Mouse (Mus musculus) ES-Bruce4 (cell line): Measurements from ENCODE around the gene Nr0b2. TPM values are rescaled to one million over a fixed set of nuclear protein-coding genes. Genes with fewer than 3 reads are reported as not detected.

Source experiments
- H3K27ac ChIP-seq: 2 replicates; pipeline ENCODE4 v1.5.1; 2012; ENCODE audit warnings: low read length, inconsistent platforms; ENCODE audit not compliant: insufficient read depth
- H3K27me3 ChIP-seq: 2 replicates; pipeline ENCODE4 v1.6.1; 2012; ENCODE audit warnings: mild to moderate bottlenecking, low read length, inconsistent platforms; ENCODE audit not compliant: control insufficient read depth, poor library complexity, insufficient read depth, severe bottlenecking
- H3K36me3 ChIP-seq: 2 replicates; pipeline ENCODE4 v1.6.1; 2012; ENCODE audit warnings: inconsistent platforms, mild to moderate bottlenecking, low read length, moderate library complexity; ENCODE audit not compliant: control insufficient read depth, poor library complexity, insufficient read depth, severe bottlenecking
- H3K4me1 ChIP-seq: one replicate; pipeline ENCODE4 v1.8.1; 2011; ENCODE audit warnings: low read length; ENCODE audit not compliant: control insufficient read depth, insufficient read depth
- H3K4me3 ChIP-seq: 2 replicates; pipeline ENCODE4 v1.5.1; 2011; ENCODE audit warnings: low read depth, mild to moderate bottlenecking, low read length
- H3K9ac ChIP-seq: 2 replicates; pipeline ENCODE4 v1.6.1; 2012; ENCODE audit warnings: low read depth, mild to moderate bottlenecking, inconsistent platforms; ENCODE audit not compliant: poor library complexity, severe bottlenecking
- H3K9me3 ChIP-seq: replicated peaks from 2 replicates; pipeline ENCODE4 v1.6.1; 2012; ENCODE audit warnings: mild to moderate bottlenecking, low read length, inconsistent platforms; ENCODE audit not compliant: control insufficient read depth, poor library complexity, insufficient read depth, severe bottlenecking
- CTCF ChIP-seq: IDR thresholded peaks from one replicate; pipeline ENCODE4 v1.8.1; 2011; ENCODE audit warnings: low read depth, low read length
- EP300 ChIP-seq: IDR thresholded peaks from 2 replicates; pipeline ENCODE4 v1.6.1; 2011; ENCODE audit warnings: low read depth, low read length; ENCODE audit not compliant: insufficient read depth
- POLR2A ChIP-seq: IDR thresholded peaks from one replicate; pipeline ENCODE4 v1.8.1; 2011; ENCODE audit warnings: low read length; ENCODE audit not compliant: insufficient read depth
- polyA plus RNA-seq: library from polyadenylated mRNA; stranded (reverse); fragments of >200 nt; gene quantifications from 2 replicates; pipeline ENCODE4 v1.2.4, GENCODE M21; 2011; ENCODE audit warnings: low read depth; ENCODE audit not compliant: missing spikeins, insufficient read depth, insufficient read length

Nr0b2 gene
- polyA plus RNA-seq, 1 experiment = not detected

DNA sequence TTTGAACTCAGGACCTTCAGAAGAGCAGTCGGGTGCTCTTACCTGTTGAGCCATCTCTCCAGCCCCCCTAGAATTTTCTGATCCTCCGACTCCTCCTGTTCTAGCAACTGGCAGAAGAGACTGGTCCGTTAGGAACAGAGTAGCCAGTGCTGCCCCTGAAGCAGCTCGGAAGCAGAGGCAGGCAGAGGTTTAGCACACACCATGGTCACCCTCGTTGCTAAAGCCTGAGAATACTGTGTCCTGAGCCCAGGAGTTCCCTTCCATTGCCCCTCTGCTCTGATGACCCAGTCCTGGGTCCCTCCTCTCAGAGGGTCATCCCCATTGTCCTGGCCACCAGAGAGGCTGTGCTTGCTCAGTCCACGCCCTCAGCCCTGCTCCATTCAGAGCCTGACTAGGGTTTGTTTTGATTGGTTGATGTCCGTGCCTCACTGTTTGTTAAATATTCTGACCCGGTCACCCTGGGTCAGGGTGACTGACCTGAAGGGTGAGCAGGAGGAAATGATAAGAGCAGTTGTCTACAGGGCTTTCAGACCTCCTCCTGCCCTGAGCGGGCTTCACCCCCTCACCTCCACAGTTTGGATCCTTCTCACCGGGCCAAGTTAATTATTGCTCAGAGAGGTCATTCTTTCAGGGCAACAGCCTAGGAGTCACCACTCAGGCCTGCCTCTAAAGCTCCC lies 4.0 kb downstream of the Nr0b2 start:
- H3K4me3 ChIP-seq = no peak overlapping the region
- no peak overlapping the region for H3K27ac ChIP-seq
- no peak for TF ChIP-seq CTCF
- H3K27me3 ChIP-seq = no peaks in the 10 kb centered on the region
- no peaks in the 10 kb centered on the region for H3K9me3 ChIP-seq
- no peaks in the 10 kb centered on the region for H3K4me1 ChIP-seq
- no peak overlapping the region for H3K9ac ChIP-seq
- no peaks in the 10 kb centered on the region for H3K36me3 ChIP-seq

GRCm38 (mm10) chr4:133559846-133560245 lies 6.7 kb downstream of the Nr0b2 start:
- Histone ChIP-seq H3K27me3 (no peaks in the 10 kb centered on the region), H3K4me1 (peaks cover 2% of the 10 kb centered on the region), H3K27ac (no peak overlapping the region), H3K4me3 (no peak overlapping the region), H3K9me3 (no peaks in the 10 kb centered on the region), H3K36me3 (no peaks in the 10 kb centered on the region), H3K9ac (no peak overlapping the region)
- TF ChIP-seq CTCF = no peak
- no peak for TF ChIP-seq EP300
- TF ChIP-seq POLR2A = no peak

GRCm38 (mm10) chr4:133561622-133562021 lies 8.4 kb downstream of the Nr0b2 start:
- Histone ChIP-seq H3K4me3 (no peak overlapping the region), H3K4me1 (peaks cover 2% of the 10 kb centered on the region), H3K9me3 (no peaks in the 10 kb centered on the region), H3K27me3 (no peaks in the 10 kb centered on the region), H3K27ac (no peak overlapping the region), H3K9ac (no peak overlapping the region), H3K36me3 (no peaks in the 10 kb centered on the region)
- TF ChIP-seq EP300 = no peak
- TF ChIP-seq CTCF = no peak

GRCm38 (mm10) chr4:133563123-133563571 lies 10.0 kb downstream of the Nr0b2 start:
- TF ChIP-seq EP300 (no peak), POLR2A (no peak), CTCF (no peak)
- Histone ChIP-seq H3K27me3 (no peaks in the 10 kb centered on the region), H3K36me3 (no peaks in the 10 kb centered on the region), H3K9me3 (no peaks in the 10 kb centered on the region), H3K27ac (no peak overlapping the region), H3K4me1 (peaks cover 2% of the 10 kb centered on the region), H3K9ac (no peak overlapping the region), H3K4me3 (no peak overlapping the region)

GRCm38 (mm10) chr4:133567251-133567650 lies 14.1 kb downstream of the Nr0b2 start:
- Histone ChIP-seq H3K27ac (no peak overlapping the region), H3K27me3 (no peaks in the 10 kb centered on the region), H3K9ac (no peak overlapping the region), H3K4me1 (peaks cover 2% of the 10 kb centered on the region), H3K4me3 (no peak overlapping the region), H3K9me3 (no peaks in the 10 kb centered on the region), H3K36me3 (no peaks in the 10 kb centered on the region)
- TF ChIP-seq CTCF (no peak), EP300 (no peak), POLR2A (no peak)

GRCm38 (mm10) chr4:133569291-133570065 lies 16.3 kb downstream of the Nr0b2 start:
- TF ChIP-seq POLR2A = no peak
- TF ChIP-seq EP300 = no peak
- TF ChIP-seq CTCF = no peak
- H3K27ac ChIP-seq = peak overlapping the region; percentile 20; the same call in 1 of the 2 replicates
- H3K4me3 ChIP-seq = peak overlapping the region; percentile 36
- no peaks in the 10 kb centered on the region for H3K4me1 ChIP-seq
- no peaks in the 10 kb centered on the region for H3K36me3 ChIP-seq
- H3K27me3 ChIP-seq = no peaks in the 10 kb centered on the region
- peak overlapping the region; percentile 36 for H3K9ac ChIP-seq
- no peaks in the 10 kb centered on the region for H3K9me3 ChIP-seq
